Mouse (Mus musculus): ENCODE results near the gene Kansl1l.
A peak's percentile ranks its signal among the peaks of the same experiment; 100 is the strongest.

Gene Kansl1l

DNA sequence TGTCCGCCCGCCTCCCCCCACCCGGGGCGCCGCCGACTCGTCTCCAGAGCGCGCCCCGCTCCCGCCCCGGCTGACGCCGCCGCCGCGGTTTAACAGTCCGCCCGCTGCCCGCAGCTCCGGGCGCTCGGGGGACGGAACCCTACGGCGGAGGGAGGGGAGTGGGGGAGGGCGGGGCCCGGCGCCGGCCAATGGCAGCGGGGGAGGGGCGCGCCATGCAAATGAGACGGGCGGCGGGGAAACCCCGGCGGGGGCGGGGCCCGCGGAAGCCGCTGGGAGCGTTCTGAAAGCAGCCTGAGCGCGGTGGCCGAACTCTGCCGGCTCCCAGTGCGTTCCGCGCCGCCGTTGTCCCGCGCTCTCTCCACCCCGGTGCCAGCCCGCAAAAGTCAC, at the start of gene Kansl1l:
TSS of gene Kansl1l (minus strand) at position 110 of the 387 bp plus-strand sequence.
- DNase-seq, result peak; percentile 98

DNA sequence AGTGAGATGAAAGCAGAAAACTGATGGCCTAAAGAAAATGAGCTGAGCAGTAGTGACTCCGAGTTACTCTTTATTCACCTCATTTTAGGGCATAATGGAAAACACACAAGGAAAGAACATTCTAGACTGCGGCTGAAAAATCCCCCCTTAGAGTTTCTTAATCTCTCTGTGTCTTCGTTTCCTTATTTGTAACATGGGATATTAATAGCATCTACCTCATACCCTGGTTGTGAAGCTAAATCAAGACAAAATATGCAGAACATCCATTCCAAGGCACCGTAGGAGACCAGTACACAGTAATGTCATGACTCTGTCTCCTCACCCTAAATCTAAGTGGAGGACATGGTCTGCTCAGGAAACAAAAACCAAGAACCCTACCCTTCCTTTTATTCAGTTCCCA, 48.3 kb upstream of the Kansl1l start:
- DNase-seq, result no peak

DNA sequence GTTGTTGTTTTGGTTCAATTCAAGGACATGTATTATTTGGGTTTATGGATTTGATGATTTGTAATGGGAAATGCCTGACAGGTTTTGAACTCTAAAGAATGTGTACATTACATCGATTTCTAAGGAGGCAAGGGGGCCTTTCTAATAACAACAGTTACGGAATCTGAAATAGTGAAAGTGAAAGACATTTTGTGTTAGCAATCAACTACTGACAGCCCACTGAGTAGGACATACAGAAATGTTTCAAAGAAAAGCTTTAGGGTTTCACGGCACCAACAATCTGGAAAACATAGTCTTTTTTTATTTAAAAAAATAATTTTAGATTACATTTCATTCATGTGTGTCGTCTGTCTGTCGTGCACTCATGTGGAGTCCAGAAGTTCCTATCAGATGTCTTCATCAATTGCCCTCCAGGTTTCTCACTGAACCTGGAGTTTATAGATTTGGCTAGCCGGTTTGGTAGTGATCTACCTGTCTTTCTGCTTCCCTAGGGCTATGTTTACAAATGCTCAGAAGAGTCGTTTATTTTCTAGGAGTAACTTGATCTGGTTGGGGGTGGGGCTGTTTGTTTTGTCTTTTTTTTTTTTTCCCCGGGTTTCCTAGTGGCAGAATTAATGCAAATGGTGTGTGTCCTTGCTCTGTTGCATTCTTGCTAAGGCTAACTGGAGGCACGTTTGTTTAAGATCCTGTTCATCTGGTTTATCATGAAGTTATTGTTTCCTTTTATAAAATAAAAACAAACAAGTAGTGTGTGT, 46.6 kb upstream of the Kansl1l start:
- peak; percentile 28 for DNase-seq

DNA sequence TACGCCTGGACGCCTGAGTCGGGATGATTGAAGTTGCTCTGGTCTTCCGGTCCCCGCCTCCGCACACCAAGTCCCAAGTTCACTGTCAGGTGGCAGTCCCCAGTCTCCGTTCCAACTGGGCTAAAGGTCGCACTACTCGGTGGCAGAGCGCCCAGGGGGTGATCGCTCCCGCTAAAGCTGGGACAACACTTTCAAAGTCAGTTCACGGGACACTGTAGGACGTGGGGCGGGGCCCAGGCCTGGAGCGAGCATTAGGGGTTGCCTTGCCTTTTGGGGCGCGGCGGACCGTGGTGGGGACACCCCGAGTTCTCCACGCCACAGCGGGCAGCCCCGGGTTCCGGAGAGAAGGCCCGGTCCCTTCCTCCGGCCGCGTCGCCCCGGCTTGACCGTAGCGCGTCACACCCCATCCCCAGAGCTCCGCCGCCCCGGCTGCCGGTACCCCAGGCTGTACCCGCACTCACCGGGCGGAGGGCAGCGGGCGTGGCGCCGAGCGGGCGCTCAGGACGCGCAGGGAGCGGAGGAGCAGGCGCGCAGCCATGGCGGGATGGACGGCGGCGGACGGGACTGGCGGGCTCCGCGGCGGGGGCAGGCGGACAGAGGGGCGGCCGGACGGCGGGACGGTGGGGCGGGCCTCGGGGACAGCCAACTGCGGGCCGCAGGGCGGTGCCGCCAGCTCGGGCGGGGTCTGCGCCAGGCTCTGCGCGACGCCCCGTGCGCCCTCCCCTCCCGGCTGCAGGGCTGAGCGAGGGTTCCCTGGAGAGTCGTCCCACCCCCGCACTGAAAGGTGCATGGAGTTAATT, 45.5 kb upstream of the Kansl1l start, which contains the start of gene Acadl:
TSS of gene Acadl (minus strand) at position 566 of the 800 bp plus-strand sequence.
- peak; percentile 79 for DNase-seq

DNA sequence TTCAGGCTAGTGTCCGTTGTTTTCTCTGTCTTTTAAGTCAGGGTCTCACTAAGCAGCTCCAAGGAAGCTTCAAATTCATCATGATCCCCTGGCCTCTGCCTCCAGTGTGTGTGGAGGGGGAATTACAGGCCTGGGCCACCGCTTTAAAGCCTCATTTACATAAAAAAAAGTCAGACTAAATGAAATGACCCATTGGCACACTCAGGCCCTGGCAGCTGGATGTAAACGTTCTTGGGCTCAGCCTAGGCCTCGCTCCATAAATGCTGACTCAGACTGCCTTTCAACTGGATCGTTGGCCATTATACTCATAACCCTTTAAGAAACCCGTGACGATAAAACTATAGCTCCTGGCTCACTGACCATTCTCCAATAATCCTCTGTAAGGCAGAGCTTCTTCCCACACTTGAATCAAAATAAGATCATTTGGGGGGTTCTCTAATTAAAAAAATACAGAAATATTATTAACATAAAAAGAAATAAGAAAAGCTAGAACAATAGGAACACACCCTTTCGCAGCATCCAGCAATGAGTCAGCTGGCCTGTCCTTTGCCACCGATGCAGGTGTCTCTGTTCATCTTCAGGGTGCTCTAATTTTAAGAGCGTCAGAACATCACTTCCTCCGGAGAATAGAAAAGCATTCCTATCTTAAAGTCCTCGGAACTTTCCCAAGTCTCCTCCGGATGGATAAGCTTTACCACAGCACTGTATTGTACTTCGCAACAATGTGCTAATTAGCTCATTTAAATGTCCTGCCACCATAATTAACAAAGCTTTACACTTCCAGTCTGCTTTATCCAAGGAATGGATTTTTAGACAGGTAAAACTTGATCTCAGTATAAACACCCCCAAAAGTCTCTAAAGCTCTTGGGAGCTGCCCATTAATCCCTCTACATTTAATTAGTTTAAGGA, 44.7 kb upstream of the Kansl1l start:
- peak; percentile 37 for DNase-seq

DNA sequence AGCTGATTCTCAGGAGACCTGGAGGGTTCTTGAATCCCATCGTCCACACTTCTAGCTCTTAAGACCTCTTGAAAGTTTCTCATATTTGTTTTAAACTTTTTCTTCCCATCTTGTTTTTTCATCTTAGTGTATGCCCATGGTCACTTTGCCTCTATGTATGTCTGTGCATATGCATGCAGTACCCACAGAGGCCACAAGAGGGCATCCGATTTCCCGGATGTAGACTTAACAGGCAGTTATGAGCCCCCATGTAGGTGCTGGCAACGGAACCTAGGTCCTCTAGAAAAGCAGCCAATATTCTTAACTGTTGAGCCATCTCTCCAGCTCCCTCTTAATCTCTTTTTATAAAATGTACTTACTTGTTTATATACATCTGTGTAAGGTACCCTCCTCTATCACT, 30.1 kb upstream of the Kansl1l start:
- no peak for DNase-seq

DNA sequence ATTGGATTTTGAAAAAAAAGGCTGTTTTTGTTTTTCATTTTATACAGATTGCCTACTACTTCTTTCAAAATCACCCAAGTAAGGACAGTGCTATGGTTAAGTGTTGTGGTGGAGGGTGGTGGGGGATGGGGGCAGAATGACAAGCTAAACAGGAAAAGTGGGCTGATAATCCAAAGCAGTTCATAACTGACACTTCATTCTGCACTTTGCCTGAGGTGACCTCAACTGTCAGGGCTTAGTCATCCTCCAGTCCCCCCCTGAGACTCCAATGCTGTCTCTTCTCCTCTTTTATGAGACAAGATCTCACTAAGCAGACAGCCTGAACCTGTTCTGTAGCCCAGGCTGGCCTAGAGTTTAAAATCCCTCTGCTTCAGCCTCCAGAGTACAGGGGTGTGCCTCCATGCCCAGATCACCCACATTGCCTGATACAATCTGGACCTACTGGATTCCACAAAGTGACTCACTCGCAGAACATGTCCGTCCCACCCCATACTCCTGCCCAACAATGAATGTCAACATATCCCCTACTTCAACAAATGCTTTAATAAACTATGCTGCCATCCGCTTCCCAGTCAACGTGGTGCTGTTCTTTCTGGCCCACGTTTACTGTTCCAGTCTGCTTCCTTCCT, 28.4 kb upstream of the Kansl1l start:
- no peak for DNase-seq

DNA sequence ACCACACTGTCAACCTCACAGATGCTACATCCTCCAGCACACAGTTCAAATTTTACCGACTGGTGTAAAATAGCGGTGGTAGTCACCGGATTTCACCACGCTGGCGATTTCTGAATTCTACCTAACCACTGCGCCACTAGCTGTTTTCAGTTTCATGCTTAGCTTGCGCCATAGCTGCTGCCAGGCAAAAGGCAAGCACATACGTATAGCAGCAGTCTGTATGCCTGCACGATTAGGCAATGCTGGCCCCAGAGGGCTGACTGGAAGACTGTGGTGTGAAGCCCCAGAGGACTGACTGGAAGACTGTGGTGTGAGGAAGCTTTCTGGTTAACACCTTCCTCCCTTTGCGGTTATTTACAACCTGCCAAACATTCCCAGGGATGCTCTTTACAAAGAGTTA, 24.6 kb upstream of the Kansl1l start:
- DNase-seq, result no peak

DNA sequence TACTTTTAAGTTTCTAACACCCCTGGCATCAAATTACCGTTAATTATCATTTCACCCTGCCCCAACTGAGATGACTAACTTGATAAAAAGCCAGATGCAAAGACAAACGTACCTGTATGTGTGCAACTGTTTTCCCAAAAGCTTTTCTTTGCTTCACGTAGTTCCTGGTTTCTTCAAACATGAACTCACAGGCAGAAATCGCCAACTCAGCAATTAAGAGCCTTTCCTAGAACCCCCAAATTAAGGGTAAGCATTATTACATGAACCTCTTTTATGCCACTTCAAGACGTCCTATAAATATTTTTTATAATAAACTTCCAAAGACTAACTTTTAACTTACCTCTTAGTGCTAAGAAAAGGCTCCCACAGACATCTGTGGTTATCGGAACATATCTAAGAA, 24.1 kb upstream of the Kansl1l start:
- no peak for DNase-seq

DNA sequence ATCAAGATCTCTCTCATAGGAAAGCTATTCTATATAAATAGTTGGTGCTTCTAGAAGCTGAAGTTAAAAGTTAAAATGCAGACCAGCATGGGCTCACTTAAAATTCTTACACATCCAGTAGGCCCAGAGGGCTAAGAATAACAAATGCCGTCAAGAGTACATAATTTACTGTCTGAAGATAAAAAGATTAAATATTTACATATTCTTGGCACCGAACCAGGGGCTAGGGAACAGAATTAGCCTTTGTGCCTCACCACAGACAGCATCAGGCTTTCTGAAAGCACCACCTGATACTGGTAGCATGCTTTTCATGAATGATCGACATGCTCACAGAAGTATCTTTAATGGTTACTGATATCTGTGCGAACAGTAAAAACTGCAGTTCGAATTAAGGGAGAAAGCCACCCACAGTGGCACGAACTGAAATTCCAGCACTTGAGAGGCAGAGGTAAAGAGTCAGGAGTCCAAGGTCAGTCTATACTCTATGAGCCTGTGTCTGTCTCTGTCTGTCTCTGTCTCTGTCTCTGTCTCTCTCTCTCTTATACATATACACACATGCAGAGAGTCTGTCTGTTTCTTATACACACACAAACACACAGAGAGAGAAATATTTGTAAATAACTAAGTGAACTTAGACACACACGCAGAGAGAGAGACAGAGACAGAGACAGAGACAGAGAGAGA, 22.5 kb upstream of the Kansl1l start:
- DNase-seq, result no peak

DNA sequence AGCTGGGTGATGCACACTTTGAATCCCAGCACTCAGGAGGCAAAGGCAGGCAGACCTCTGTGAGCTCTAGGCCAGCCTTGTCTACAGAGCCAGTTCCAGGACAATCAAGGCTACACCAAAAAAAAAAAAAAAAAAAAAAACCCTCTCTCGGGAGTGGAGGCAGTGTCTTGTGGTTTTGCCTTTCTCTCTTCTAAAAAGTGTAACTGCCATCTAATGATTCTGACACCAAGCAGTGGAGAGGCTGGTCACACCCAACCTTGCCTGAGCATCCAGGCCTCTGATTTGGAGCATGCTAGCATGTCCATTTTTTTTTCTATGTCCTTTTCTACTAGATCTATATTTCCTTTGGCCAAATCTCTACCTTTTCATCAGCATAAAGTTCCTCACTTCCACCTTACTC, 21.8 kb upstream of the Kansl1l start:
- DNase-seq, result no peak

DNA sequence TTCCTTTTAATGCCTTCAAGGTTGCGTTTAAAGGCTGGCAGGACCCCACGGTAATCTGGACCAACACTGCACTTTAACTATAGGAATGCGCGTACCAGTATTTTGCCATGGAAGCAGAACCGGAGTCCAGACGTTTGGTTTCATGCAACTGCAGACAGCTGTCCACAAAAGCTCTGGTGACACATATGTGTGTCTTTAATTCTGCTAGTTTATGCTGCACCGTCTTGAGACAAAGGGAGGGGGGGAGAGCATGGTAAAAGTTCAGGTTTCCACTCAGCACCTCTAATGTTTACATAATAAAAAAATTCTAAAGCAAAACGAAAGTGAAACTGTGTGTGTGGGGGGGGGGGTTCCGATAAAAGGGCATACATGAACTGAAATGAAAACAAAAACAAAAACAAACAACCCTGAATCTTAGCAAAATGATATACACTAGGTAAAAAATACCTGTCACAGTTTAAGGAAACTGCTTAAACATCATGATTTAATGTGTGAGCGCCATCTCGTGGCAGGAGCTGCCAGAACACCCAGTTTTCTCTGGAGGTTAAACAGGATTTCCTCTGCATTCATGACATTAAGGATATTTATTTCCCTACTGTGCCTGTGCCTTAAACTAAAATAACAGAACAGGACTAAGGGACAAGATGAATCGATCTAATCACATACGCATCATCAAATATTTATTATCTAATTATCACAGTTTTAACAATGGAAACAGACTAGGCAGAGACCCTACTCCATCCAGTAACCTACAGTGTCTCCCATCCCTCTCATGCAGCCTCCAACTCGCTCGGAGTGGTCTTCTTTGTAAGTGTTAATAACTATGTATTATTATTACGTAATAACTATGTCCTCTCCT, 21.1 kb upstream of the Kansl1l start:
- DNase-seq, result peak; percentile 76

DNA sequence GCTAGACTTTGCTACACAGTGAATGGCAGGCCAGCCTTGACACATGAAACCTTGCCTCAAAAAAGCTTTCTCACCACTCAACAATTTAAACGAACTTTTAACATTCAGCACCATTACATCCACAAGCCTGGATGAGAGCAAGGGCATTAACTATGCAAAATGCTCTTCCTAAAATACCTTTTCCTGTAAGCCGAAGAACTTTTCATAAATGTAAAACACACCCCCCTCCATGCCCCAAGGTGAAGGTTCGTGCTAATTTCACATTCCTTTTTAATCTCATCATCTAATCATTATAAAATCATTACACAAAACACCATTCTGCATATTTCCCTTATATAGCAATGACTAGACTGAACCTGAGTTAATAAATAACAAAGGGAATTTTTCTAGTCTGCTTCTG, 19.8 kb upstream of the Kansl1l start:
- no peak for DNase-seq

DNA sequence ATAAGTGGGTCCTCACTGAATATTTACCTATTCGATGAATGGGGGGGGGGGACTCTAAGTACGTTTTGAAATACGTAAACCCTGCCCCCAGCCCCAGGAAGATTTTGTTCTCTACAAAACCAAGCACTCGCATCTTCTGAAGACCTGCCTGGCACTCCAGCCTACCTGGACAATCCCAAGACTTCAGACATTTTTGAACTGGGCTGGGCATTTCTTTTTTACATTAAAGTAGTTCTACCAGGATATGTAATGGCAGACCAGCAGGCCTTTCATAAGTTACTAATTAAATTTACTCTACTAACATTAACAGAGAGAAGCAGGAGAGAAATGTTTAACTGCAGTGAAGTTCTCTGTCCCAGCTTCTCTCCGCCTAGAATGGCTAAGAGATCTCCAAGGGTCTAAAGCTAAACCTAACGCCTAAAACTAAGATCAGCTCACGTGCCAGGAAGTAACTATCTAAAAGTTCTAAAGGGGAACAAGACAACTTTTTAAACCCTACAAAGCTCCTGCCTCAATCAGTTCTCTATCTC, 15.3 kb upstream of the Kansl1l start:
- no peak for DNase-seq

DNA sequence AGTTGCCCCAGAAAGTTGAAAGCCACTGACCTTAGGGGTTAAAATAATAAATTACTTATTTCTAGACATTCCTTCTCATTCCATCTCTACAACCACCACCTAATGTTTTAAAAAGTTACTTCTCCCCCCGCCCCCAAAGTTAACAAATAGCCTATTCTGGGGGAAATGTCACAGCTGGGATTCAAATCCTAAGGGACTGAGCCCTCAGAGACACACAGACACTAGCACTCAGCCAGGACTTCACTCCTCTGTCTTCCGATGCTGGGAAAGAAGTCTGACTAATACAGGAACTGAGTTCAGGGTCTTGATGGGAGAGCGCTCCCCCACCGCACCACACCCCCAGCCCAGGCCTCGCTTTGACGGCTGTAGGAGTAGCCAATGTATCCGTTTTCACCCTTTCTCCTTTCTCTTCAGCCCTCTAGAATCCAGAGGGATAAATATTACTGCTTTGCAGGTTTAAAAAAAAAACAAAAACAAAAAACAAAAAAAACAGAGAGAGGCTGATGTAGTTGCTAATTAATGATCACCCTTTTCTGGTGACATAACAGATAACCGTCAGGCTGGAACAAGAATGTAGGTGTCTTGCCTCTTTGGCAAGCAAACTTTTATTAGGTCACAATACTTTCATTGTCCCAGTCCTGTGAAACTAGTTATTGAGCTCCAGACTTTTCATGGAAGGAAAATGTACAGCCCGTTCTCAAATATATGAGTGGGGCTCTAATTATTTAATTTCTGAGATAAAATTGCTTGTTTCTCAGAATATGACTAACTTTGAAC, 14.7 kb upstream of the Kansl1l start:
- DNase-seq, result no peak

DNA sequence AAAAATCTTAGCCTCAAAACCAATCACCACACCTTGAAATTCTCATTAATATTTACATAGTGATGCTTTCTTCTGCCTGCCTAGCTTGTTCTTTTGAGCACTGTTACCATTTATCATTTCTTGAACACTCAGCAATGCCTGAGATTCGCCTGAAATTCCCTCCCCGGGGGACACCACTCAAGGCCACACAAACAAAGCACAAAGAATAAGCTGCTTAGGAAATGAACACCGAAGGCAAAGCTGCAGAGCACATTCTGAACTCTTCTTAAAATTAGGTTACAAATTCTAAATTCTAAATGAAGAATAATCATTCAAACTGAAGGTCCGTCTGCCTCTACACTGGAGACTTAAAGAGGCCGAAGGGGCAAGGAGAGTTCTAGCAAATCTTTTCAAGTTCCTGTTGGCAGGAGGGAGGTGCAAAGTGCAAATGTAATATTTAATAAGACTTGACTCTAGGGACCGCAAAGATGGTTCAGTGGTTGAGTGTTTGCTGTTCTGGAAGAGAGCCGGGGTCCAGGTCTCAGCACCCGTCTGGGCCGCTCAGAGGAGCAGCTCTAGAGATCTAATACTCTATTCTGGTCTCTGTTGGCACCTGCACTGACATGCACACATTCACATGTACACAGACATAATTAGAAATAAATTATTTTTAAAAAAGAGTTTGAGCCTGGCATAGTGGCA, 12.2 kb upstream of the Kansl1l start:
- no peak for DNase-seq

DNA sequence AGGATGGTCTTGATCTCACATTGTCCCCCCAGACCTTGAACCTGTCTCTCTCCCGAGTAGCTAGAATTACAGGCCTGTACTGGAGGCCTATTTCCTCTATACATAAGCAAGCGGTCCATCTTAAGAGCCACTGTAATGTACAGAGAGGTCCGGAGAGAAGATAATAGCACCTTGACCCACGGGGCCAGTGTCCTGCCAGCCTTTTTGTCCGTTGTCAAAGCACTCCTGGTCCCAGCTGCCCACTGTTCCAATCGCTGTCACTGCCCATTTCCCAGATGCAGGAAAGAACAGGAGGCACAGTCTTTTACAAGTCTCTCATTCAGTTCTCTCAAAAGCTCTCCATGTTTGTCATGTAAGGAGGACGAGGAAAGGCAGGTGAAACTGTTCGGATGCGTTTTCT, 4.6 kb upstream of the Kansl1l start:
- DNase-seq, result no peak

DNA sequence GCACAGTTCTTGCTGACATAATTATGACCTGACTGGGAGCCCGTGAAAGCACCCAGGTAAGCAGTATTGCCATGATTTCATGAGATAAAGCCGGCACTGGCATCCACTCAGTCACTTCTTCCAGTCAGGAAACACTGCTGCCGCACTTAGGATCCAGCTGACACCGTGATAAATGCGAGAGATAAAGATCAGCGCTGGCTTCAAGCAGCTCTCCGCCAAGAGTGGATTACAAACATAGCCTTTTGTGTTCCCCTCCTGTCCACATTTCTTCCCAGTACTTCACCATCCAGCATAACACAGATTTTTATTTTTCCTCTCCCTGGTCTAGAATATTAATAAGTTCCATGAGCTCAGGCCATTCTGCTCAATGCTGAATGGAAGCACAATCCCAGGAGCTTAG, 2.9 kb upstream of the Kansl1l start:
- peak; percentile 35 for DNase-seq

DNA sequence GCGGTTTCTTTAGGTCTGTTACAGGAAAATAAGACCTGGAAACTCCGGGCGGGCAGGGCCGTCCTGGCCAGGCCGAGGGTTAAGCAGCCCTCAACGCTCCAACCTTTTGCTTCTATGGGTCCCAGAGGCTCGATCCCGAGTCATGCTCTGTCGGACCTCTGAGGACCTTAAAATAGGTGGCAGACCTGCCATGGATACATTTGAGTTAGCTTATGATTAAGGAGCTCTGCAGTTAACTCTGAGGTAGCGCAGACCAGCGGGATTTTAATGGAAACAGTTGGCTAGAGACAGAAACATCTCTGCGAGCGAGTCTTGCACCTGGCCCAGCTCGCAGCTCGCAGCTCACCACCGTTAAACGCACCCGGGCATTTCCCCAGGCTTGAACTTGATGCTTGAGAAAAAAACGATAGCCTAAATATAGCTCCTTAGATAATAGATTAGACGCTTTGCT, 528 bp upstream of the Kansl1l start:
- no peak for DNase-seq
